Mouse (Mus musculus) heart, embryonic 11.5 days (tissue): Measurements from ENCODE around the gene Arhgap15. TPM values are rescaled to one million over a fixed set of nuclear protein-coding genes. Genes with fewer than 3 reads are reported as not detected.

Experiments used
- ATAC-seq: fragments of 200-750 bp; cut with Nextera tagmentation; replicated peaks from 2 replicates; pipeline ENCODE4 v1.8.0; 2017; ENCODE audit warnings: moderate library complexity; ENCODE audit not compliant: insufficient number of reproducible peaks, low FRiP score, low TSS enrichment
- H3K27ac ChIP-seq: fragments of 300-500 bp; sonication (generic); 2 replicates; pipeline ENCODE4 v1.5.1; 2014; ENCODE audit warnings: mild to moderate bottlenecking, low read depth, low read length
- H3K27me3 ChIP-seq: fragments of 300-500 bp; sonication (generic); 2 replicates; pipeline ENCODE4 v1.6.1; 2014; ENCODE audit warnings: mild to moderate bottlenecking, low read length, mixed read lengths; ENCODE audit not compliant: control insufficient read depth, insufficient read depth
- H3K36me3 ChIP-seq: fragments of 300-500 bp; sonication (generic); 2 replicates; pipeline ENCODE4 v1.6.1; 2014; ENCODE audit warnings: mild to moderate bottlenecking, low read length, moderate library complexity, mixed read lengths; ENCODE audit not compliant: control insufficient read depth, insufficient read depth
- H3K4me1 ChIP-seq: fragments of 300-500 bp; sonication (generic); 2 replicates; pipeline ENCODE4 v1.6.1; 2014; ENCODE audit warnings: low read length; ENCODE audit not compliant: control insufficient read depth, insufficient read depth
- H3K4me2 ChIP-seq: fragments of 300-500 bp; sonication (generic); 2 replicates; pipeline ENCODE4 v1.6.1; 2014; ENCODE audit warnings: mild to moderate bottlenecking, moderate library complexity
- H3K4me3 ChIP-seq: fragments of 300-500 bp; sonication (generic); 2 replicates; pipeline ENCODE4 v1.5.1; 2014; ENCODE audit warnings: low read depth, low read length
- H3K9ac ChIP-seq: fragments of 300-500 bp; sonication (generic); 2 replicates; pipeline ENCODE4 v1.6.1; 2014; ENCODE audit warnings: mild to moderate bottlenecking, low read depth, low read length, moderate library complexity
- H3K9me3 ChIP-seq: fragments of 300-500 bp; sonication (generic); replicated peaks from 2 replicates; pipeline ENCODE4 v1.6.1; 2016; ENCODE audit warnings: low read length; ENCODE audit not compliant: control insufficient read depth
- WGBS: fragments of 180-500 bp; shearing (Covaris S2); extraction: QIAGEN DNeasy Blood & Tissue Kit; methylation state at CpG from one replicate; pipeline ENCODE4 v1.1.7; 2014; ENCODE audit not compliant: insufficient replicate concordance; 5-methylcytosine and 5-hydroxymethylcytosine counted together
- polyA plus RNA-seq: library from polyadenylated mRNA; unstranded; fragments of >200 nt; fragmentation: Nextera tagmentation; extraction: Ambion mirVana; gene quantifications from 2 replicates; pipeline ENCODE4 v1.2.1, GENCODE M21; 2014

Gene Arhgap15
- 0.43 and 0.51 TPM in 2 replicates for polyA plus RNA-seq

DNA sequence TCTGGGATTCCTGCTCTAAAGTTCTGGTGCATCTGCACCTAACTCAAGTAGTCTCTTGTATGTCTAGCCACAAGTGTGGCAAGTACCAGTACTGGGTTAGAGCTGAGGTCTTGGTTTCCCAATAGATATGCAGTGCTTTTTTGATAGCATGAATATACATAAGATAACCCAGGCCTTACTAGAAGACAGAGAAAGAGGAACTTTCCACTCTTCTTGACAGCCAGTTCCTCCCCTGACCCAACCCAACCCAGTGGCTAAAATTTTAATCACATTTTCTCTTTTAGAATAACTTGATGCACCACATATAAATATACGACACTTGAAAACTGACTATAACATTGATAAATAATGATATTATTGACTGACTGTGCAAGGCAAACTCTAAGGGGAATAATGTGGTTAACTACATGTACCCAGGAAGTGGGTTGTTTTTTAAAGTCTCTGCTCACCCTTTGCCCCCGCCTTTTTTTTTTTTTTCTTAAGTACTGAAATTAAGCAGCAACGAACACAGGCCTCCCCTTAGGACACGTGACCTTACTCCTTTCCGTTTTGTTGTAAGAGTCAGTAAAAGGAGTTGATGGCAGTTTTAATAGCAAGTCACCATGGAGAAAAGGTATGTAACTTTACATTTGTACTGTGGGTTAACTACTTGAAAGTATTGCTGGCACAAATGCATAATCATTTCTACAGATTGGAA, at the start of gene Arhgap15:
Gene Arhgap15 (plus strand): TSS at position 538 of the 697 bp plus-strand sequence.
- no peak within 1 kb of the TSS for H3K27ac ChIP-seq
- 74% methylated on average over 5 of the region's 5 CpGs for WGBS

DNA sequence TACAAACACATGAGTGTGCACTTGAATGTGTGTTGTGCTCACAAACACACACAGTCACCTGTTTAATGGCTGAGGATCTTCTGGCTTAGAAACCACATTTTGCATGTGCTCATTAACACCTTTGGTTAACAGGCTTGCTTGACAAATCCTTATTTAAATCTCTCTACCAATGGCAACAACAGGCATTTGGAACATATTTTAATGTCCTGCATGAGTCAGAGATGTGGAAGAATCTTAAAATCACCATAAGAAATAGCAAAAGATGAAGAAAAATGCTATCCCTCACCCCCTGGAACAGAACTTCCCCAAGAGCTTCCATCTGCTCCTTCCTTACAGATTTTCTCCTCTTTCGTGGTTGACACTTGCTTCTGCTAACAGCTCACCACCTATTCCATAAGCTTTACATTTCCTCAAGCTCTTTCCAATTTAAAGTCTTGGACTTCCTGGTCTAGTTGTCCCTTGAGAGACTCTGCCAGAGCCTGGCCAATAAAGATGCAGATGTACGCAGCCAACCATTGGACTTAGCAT, 35.9 kb upstream of the Arhgap15 start:
- Histone ChIP-seq H3K27me3 (no peaks in the 10 kb centered on the region), H3K4me3 (no peak overlapping the region), H3K9ac (no peak overlapping the region), H3K9me3 (no peaks in the 10 kb centered on the region), H3K36me3 (no peaks in the 10 kb centered on the region), H3K4me2 (no peak overlapping the region), H3K4me1 (no peaks in the 10 kb centered on the region), H3K27ac (no peak overlapping the region)
- no peak for ATAC-seq
- WGBS: 81% methylated on average over 2 of the region's 2 CpGs

More for the DNA sequence above, at the start of gene Arhgap15:
- Histone ChIP-seq H3K27me3 (no peaks in the 10 kb centered on the region), H3K4me1 (no peaks in the 10 kb centered on the region), H3K9me3 (no peaks in the 10 kb centered on the region), H3K9ac (no peak within 1 kb of the TSS), H3K4me2 (no peak within 1 kb of the TSS), H3K36me3 (no peaks in the 10 kb centered on the region), H3K4me3 (no peak within 1 kb of the TSS)
- no peak for ATAC-seq

DNA sequence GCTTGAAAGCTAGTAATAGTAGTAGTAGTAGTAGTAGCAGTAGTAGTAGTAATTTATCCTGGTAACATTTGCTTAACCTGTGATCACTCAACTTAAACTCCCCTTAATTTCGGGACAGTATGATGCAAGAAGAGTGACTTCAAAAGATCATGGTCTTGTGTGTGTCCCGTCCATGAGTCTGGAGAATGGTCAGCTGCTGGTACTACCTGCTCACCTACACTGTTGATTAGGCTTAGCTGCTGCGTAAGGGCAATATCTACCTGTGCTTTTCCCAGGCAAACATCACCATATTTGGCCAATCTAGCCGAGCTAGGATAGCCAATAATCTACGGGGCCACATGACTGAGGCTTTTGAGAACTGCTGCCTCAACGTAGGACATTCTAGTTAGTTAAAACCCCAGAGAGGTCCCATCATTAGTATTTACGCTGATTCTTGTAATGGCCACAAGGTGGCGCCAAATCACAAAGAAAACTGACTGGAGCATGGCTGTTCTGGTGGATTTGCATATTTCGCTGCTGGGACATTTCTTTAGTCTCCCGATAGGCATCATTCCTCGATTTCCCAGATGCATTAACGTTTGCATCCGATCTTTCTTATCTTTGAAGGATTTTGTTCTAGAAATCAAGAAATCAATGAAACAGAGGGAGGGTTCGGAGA, 26.0 kb upstream of the Arhgap15 start:
- Histone ChIP-seq H3K4me1 (no peaks in the 10 kb centered on the region), H3K27ac (no peak overlapping the region), H3K4me2 (peak overlapping the region; percentile 52), H3K9ac (no peak overlapping the region), H3K27me3 (no peaks in the 10 kb centered on the region), H3K36me3 (no peaks in the 10 kb centered on the region), H3K4me3 (0 out of 2 replicates have a peak overlapping the region, but pooled peaks have one; percentile 8), H3K9me3 (no peaks in the 10 kb centered on the region)
- ATAC-seq: no peak
- whole genome bisulfite sequencing: 19% methylated on average over 14 of the region's 14 CpGs

DNA sequence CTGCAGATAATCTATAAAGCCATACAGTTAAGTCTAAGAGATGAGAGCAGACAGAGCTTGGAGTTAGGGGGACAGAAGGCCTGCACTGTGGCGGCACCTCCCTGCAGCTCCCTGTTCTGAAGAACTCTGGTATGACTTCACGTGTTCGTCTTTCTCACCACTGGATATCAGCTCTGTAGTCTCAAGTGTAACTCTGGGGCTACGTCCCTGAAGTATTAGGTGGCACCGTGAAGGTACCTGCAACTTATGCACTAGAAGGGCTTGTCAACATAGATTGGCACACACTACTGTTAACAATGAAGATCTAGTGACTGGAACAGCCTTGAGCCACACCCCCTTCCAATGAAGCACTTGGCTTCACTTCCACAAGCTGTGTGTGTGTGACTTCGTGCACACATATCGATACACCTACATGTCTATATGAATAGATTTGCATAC, 25.5 kb upstream of the Arhgap15 start:
- ATAC-seq: no peak
- Histone ChIP-seq H3K9me3 (no peaks in the 10 kb centered on the region), H3K9ac (no peak overlapping the region), H3K4me2 (peak overlapping the region; percentile 52), H3K4me3 (0 out of 2 replicates have a peak overlapping the region, but pooled peaks have one; percentile 8), H3K36me3 (no peaks in the 10 kb centered on the region), H3K27me3 (no peaks in the 10 kb centered on the region), H3K4me1 (no peaks in the 10 kb centered on the region), H3K27ac (no peak overlapping the region)
- WGBS: 63% methylated on average over 7 of the region's 7 CpGs

DNA sequence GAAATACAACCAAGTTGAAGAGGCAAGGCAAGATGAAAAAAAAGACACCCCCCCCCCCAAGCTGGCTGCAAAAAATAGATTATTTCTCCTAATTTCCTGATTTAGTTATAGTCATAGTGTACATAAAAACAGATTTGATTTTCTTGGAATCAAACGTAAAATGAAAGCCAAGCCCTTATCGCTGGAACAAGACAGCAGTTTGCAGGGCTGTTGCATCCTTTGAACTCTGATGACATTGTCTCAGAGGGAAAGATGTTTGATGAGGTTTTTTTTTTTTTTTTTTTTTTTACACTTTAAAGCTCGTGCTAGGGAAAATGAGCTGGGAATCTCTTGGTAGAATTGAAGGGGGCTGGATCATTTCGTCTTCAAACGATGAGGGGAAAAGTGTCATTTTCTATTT, 21.4 kb upstream of the Arhgap15 start:
- Histone ChIP-seq H3K9ac (no peak overlapping the region), H3K4me3 (no peak overlapping the region), H3K27ac (no peak overlapping the region), H3K4me2 (no peak overlapping the region), H3K9me3 (no peaks in the 10 kb centered on the region), H3K36me3 (no peaks in the 10 kb centered on the region), H3K27me3 (no peaks in the 10 kb centered on the region), H3K4me1 (no peaks in the 10 kb centered on the region)
- WGBS: 69% methylated on average over 5 of the region's 5 CpGs
- no peak for ATAC-seq

DNA sequence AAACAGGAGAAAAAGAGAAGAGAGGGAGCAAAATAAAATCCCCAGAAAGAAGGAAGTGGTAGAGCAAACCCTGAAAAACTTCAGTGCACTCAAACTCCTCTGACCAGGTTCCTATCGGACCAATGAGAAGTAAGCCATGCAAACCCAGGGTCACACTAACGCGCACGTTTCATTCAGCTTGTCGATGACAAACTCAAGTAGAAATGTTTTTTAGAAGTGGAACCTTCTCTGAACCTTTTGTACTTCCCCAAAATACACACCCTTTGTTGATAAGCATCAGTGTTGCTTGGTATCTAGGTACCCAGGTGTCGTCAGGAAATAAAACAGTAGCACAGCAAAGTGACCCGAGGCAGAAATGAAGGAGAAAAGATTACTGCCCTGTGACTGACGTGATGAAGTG, 20.9 kb upstream of the Arhgap15 start:
- no peak for ATAC-seq
- Histone ChIP-seq H3K4me1 (no peaks in the 10 kb centered on the region), H3K27me3 (no peaks in the 10 kb centered on the region), H3K9ac (no peak overlapping the region), H3K4me2 (no peak overlapping the region), H3K36me3 (no peaks in the 10 kb centered on the region), H3K27ac (no peak overlapping the region), H3K9me3 (no peaks in the 10 kb centered on the region), H3K4me3 (no peak overlapping the region)
- 51% methylated on average over 8 of the region's 8 CpGs for WGBS

DNA sequence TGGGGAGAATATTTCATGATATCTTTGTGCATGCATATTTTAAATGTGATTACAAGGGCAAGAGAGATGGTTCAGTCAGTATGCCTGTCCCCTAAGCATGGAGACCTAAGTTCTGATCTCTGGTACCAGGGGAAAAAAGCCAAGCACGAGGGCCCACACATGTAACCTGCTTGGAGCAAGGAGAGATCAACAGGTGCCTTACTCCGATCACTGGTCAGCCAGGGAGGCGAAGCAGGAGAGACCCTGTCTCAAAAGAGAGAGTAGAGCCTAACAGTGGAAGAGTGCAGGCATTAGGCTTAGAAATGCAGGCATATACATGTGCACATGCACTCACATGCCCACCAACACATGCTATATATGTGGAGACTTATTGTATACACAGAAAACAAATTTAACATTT, 19.8 kb upstream of the Arhgap15 start:
- Histone ChIP-seq H3K9ac (no peak overlapping the region), H3K27me3 (no peaks in the 10 kb centered on the region), H3K4me1 (no peaks in the 10 kb centered on the region), H3K27ac (no peak overlapping the region), H3K4me3 (no peak overlapping the region), H3K4me2 (no peak overlapping the region), H3K9me3 (no peaks in the 10 kb centered on the region), H3K36me3 (no peaks in the 10 kb centered on the region)
- ATAC-seq: no peak
- 85% methylated on average over 3 of the region's 3 CpGs for WGBS

DNA sequence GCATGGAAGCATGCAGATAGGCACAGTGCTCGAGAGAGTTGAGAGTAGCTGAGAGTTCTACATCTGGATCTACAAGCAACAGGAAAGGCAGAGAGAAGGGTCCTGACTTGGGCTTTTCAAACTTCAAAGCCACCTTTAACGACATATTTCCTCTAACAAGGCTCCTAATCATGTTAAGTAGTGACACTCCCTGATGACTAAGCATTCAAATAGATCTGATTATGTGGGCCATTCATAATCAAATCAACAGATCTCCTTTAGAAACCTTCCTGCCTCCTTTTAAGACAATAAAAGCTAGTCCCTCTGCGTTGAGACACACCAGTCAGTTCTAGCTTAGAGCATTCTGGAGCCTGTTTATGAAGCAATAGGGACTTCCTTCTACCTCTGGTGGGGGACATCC, 16.2 kb upstream of the Arhgap15 start:
- no peak overlapping the region for H3K4me3 ChIP-seq
- no peaks in the 10 kb centered on the region for H3K27me3 ChIP-seq
- H3K4me1 ChIP-seq: no peaks in the 10 kb centered on the region
- ATAC-seq: no peak
- H3K27ac ChIP-seq: no peak overlapping the region
- H3K36me3 ChIP-seq: no peaks in the 10 kb centered on the region
- H3K4me2 ChIP-seq: no peak overlapping the region
- no peaks in the 10 kb centered on the region for H3K9me3 ChIP-seq
- 51% methylated on average over 3 of the region's 3 CpGs for WGBS
- H3K9ac ChIP-seq: no peak overlapping the region
